Mouse (Mus musculus): ENCODE data around the gene Bcat1. TPM values are rescaled to one million over a fixed set of nuclear protein-coding genes. Genes with fewer than 3 reads are reported as not detected.

Bcat1 gene
- polyA plus RNA-seq, 1 experiment from 2014 or later = 10.9 TPM

- Histone ChIP-seq H3K4me2 (replicated peaks; ENCODE audit: low read depth, low read length) (no peak overlapping the region), H3K36me3 (ENCODE audit: control insufficient read depth, insufficient read depth, low read length) (no peaks in the 10 kb centered on the region), H3K9ac (replicated peaks; ENCODE audit: low read depth, low read length) (no peak overlapping the region), H3K27ac (ENCODE audit: low read length) (no peak overlapping the region), H3K4me3 (ENCODE audit: low read depth, low read length) (no peak overlapping the region), H3K27me3 (ENCODE audit: control insufficient read depth, insufficient read depth, low read length) (no peaks in the 10 kb centered on the region), H3K4me1 (ENCODE audit: control insufficient read depth, insufficient read depth, low read length) (no peaks in the 10 kb centered on the region), H3K9me3 (ENCODE audit: control insufficient read depth, low read depth, low read length) (no peaks in the 10 kb centered on the region)
- WGBS = 47% methylated on average over 4 of the region's 4 CpGs
- ATAC-seq (ENCODE audit: insufficient number of reproducible peaks, insufficient read depth, low FRiP score, low read depth) = no peak
Measured at GRCm38 (mm10) chr6:145088451-145089113, 12.6 kb upstream of the Bcat1 start.

DNA sequence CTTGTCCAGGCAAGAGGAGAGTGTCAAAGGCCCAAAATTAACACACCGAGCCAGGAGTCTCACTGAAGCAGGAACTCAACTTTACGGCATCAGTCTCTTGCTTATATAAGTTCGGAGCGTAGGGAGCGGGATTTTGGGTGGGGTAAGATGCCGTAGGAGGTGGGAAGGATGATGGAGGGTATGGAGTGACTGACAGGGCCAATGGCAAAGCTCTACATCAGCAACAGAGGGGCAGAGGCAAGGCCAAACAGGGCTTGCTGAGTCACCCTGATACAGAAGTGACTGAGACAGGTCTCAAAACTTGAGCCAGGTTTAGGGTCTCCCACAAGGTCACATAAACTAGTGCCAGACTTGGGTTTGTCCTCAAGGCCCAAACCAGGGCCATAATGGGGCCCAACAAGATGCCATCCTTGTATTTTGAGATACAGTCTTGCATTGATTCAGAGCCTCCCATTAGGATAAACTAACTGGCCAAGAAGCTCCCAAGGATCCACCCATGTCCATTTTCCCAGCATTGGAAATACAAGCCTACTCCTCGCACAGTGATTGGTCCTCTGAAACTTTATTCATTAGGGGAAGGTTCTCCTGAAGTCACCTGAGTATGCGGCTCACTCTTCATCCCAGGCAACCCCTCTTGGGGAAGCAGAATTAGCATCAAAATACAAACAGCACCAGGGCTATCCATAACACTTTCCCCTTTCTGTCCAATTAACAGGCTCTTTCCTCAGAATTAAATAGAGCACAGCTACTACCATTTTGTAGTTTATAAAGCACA lies 8.5 kb upstream of the Bcat1 start:
- H3K36me3 ChIP-seq (ENCODE audit: control insufficient read depth, insufficient read depth, low read length) = no peaks in the 10 kb centered on the region
- no peak overlapping the region for H3K9ac ChIP-seq (replicated peaks; ENCODE audit: low read depth, low read length)
- H3K27ac ChIP-seq (ENCODE audit: low read length) = no peak overlapping the region
- H3K4me3 ChIP-seq (ENCODE audit: low read depth, low read length) = no peak overlapping the region
- H3K4me2 ChIP-seq (replicated peaks; ENCODE audit: low read depth, low read length) = no peak overlapping the region
- 94% methylated on average over 8 of the region's 8 CpGs for WGBS
- H3K27me3 ChIP-seq (ENCODE audit: control insufficient read depth, insufficient read depth, low read length) = no peaks in the 10 kb centered on the region
- no peaks in the 10 kb centered on the region for H3K4me1 ChIP-seq (ENCODE audit: control insufficient read depth, insufficient read depth, low read length)
- H3K9me3 ChIP-seq (ENCODE audit: control insufficient read depth, low read depth, low read length) = no peaks in the 10 kb centered on the region
- no peak for ATAC-seq (ENCODE audit: insufficient number of reproducible peaks, insufficient read depth, low FRiP score, low read depth)

GRCm38 (mm10) chr6:145081721-145082120 lies 5.7 kb upstream of the Bcat1 start:
- no peaks in the 10 kb centered on the region for H3K9me3 ChIP-seq (ENCODE audit: control insufficient read depth, low read depth, low read length)
- no peak overlapping the region for H3K9ac ChIP-seq (replicated peaks; ENCODE audit: low read depth, low read length)
- H3K36me3 ChIP-seq (ENCODE audit: control insufficient read depth, insufficient read depth, low read length) = no peaks in the 10 kb centered on the region
- 53% methylated on average over 4 of the region's 4 CpGs for WGBS
- H3K4me1 ChIP-seq (ENCODE audit: control insufficient read depth, insufficient read depth, low read length) = no peaks in the 10 kb centered on the region
- no peaks in the 10 kb centered on the region for H3K27me3 ChIP-seq (ENCODE audit: control insufficient read depth, insufficient read depth, low read length)
- H3K27ac ChIP-seq (ENCODE audit: low read length) = no peak overlapping the region
- H3K4me2 ChIP-seq (replicated peaks; ENCODE audit: low read depth, low read length) = no peak overlapping the region
- no peak overlapping the region for H3K4me3 ChIP-seq (ENCODE audit: low read depth, low read length)
- ATAC-seq (ENCODE audit: insufficient number of reproducible peaks, insufficient read depth, low FRiP score, low read depth) = no peak

GRCm38 (mm10) chr6:145079087-145079759 lies 3.2 kb upstream of the Bcat1 start:
- no peaks in the 10 kb centered on the region for H3K4me1 ChIP-seq (ENCODE audit: control insufficient read depth, insufficient read depth, low read length)
- H3K9me3 ChIP-seq (ENCODE audit: control insufficient read depth, low read depth, low read length) = no peaks in the 10 kb centered on the region
- no peak overlapping the region for H3K27ac ChIP-seq (ENCODE audit: low read length)
- no peak overlapping the region for H3K9ac ChIP-seq (replicated peaks; ENCODE audit: low read depth, low read length)
- no peak overlapping the region for H3K4me2 ChIP-seq (replicated peaks; ENCODE audit: low read depth, low read length)
- H3K27me3 ChIP-seq (ENCODE audit: control insufficient read depth, insufficient read depth, low read length) = 0 out of 2 replicates have a peak, but pooled peaks cover 6% of the 10 kb centered on the region
- ATAC-seq (ENCODE audit: insufficient number of reproducible peaks, insufficient read depth, low FRiP score, low read depth) = no peak
- H3K4me3 ChIP-seq (ENCODE audit: low read depth, low read length) = no peak overlapping the region
- 70% methylated on average over 9 of the region's 9 CpGs for WGBS
- H3K36me3 ChIP-seq (ENCODE audit: control insufficient read depth, insufficient read depth, low read length) = no peaks in the 10 kb centered on the region

DNA sequence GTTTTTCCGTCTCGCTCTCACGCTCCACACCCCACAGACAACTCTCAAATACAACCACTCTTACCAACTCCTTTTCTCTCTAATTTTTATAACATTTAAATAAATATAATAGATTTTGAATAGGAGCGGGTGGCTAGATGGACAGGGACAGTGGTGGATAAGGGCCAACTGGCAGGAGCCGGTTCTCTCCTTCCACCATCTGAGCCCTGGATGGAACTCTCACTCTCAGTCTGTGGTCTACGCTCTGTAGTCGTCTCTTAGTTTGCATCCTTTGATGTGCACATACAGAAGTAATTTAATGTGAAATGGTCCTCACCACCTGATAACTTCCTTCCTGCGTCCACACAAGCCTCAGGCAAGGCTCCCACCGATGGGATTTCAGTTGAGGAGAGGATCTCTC lies 302 bp upstream of the Bcat1 start:
- Histone ChIP-seq H3K36me3 (ENCODE audit: control insufficient read depth, insufficient read depth, low read length) (no peaks in the 10 kb centered on the region), H3K4me3 (ENCODE audit: low read depth, low read length) (peak overlapping the region; percentile 42), H3K27ac (ENCODE audit: low read length) (no peak overlapping the region), H3K9ac (replicated peaks; ENCODE audit: low read depth, low read length) (no peak overlapping the region), H3K27me3 (ENCODE audit: control insufficient read depth, insufficient read depth, low read length) (0 out of 2 replicates have a peak, but pooled peaks cover 6% of the 10 kb centered on the region), H3K4me2 (replicated peaks; ENCODE audit: low read depth, low read length) (peak overlapping the region; percentile 89), H3K9me3 (ENCODE audit: control insufficient read depth, low read depth, low read length) (no peaks in the 10 kb centered on the region), H3K4me1 (ENCODE audit: control insufficient read depth, insufficient read depth, low read length) (no peaks in the 10 kb centered on the region)
- 25% methylated on average over 9 of the region's 9 CpGs for WGBS
- ATAC-seq (ENCODE audit: insufficient number of reproducible peaks, insufficient read depth, low FRiP score, low read depth) = no peak

GRCm38 (mm10) chr6:145075088-145075547 lies 866 bp downstream of the Bcat1 start:
- no peak for ATAC-seq (ENCODE audit: insufficient number of reproducible peaks, insufficient read depth, low FRiP score, low read depth)
- H3K36me3 ChIP-seq (ENCODE audit: control insufficient read depth, insufficient read depth, low read length) = no peaks in the 10 kb centered on the region
- H3K9me3 ChIP-seq (ENCODE audit: control insufficient read depth, low read depth, low read length) = no peaks in the 10 kb centered on the region
- H3K4me3 ChIP-seq (ENCODE audit: low read depth, low read length) = peak overlapping the region; percentile 42
- H3K4me2 ChIP-seq (replicated peaks; ENCODE audit: low read depth, low read length) = peak overlapping the region; percentile 89
- H3K9ac ChIP-seq (replicated peaks; ENCODE audit: low read depth, low read length) = no peak overlapping the region
- no peak overlapping the region for H3K27ac ChIP-seq (ENCODE audit: low read length)
- H3K4me1 ChIP-seq (ENCODE audit: control insufficient read depth, insufficient read depth, low read length) = no peaks in the 10 kb centered on the region
- 0 out of 2 replicates have a peak, but pooled peaks cover 6% of the 10 kb centered on the region for H3K27me3 ChIP-seq (ENCODE audit: control insufficient read depth, insufficient read depth, low read length)
- 2% methylated on average over 20 of the region's 20 CpGs for WGBS

GRCm38 (mm10) chr6:145074461-145074860 lies 1.5 kb downstream of the Bcat1 start:
- Histone ChIP-seq H3K4me3 (ENCODE audit: low read depth, low read length) (no peak overlapping the region), H3K36me3 (ENCODE audit: control insufficient read depth, insufficient read depth, low read length) (no peaks in the 10 kb centered on the region), H3K4me1 (ENCODE audit: control insufficient read depth, insufficient read depth, low read length) (no peaks in the 10 kb centered on the region), H3K4me2 (replicated peaks; ENCODE audit: low read depth, low read length) (no peak overlapping the region), H3K27me3 (ENCODE audit: control insufficient read depth, insufficient read depth, low read length) (0 out of 2 replicates have a peak, but pooled peaks cover 6% of the 10 kb centered on the region), H3K27ac (ENCODE audit: low read length) (no peak overlapping the region), H3K9ac (replicated peaks; ENCODE audit: low read depth, low read length) (no peak overlapping the region), H3K9me3 (ENCODE audit: control insufficient read depth, low read depth, low read length) (no peaks in the 10 kb centered on the region)
- ATAC-seq (ENCODE audit: insufficient number of reproducible peaks, insufficient read depth, low FRiP score, low read depth) = no peak

DNA sequence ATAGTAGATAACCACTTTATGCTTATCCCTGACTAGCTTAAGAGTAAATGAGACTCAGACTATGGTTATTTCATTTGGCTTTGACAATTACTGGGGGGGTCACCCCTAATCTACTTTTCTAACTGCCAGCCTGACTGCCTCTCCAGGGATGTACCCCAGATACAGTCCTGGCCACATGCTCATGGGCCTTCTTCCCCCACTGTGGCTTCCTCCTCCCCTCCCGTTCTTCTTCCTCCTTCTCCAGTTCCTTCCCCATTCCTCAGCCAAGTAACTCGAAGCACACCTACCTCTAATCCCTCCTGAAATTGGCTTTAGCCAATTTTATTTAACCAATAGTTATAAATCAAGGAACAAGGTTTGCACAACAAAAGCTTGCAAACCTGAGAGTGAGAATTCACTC lies 6.1 kb downstream of the Bcat1 start:
- H3K4me1 ChIP-seq (ENCODE audit: control insufficient read depth, insufficient read depth, low read length) = no peaks in the 10 kb centered on the region
- H3K4me2 ChIP-seq (replicated peaks; ENCODE audit: low read depth, low read length) = no peak overlapping the region
- H3K36me3 ChIP-seq (ENCODE audit: control insufficient read depth, insufficient read depth, low read length) = no peaks in the 10 kb centered on the region
- no peak overlapping the region for H3K9ac ChIP-seq (replicated peaks; ENCODE audit: low read depth, low read length)
- no peak for ATAC-seq (ENCODE audit: insufficient number of reproducible peaks, insufficient read depth, low FRiP score, low read depth)
- no peaks in the 10 kb centered on the region for H3K9me3 ChIP-seq (ENCODE audit: control insufficient read depth, low read depth, low read length)
- no peak overlapping the region for H3K27ac ChIP-seq (ENCODE audit: low read length)
- H3K4me3 ChIP-seq (ENCODE audit: low read depth, low read length) = no peak overlapping the region
- H3K27me3 ChIP-seq (ENCODE audit: control insufficient read depth, insufficient read depth, low read length) = no peaks in the 10 kb centered on the region
- WGBS = 82% methylated on average over 2 of the region's 2 CpGs
